9 mouse cellular contexts compared by ENCODE assay signal in the genomic region with DNA sequence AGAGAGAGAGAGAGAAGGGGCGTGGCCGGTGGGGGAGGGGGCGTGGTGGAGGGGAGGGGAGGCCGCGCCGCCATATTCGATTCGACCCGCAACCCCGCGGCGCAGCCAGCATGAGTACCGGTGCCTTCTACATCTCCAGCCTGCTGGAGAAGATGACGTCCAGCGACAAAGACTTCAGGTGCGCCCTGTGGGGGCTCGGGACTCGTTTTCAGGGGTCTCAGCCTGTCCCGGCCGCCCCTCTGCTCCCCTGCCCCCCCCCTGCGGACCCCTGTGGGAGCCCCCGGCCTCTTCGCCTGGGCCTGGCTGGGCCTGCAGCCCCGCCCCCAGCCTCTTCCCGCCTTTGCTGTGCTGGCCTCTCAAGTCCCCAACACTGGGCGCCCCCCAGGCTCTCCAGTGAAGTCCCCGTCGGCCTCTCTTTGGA. TPM values are rescaled to one million over a fixed set of nuclear protein-coding genes. Genes with fewer than 3 reads are reported as not detected.
A peak's percentile ranks its signal among the peaks of the same experiment; 100 is the strongest.
DNase-seq lines count a peak whose midpoint lies in the region; ATAC-seq lines count a peak whose summit lies in the region.
"Had no signal": no experiment of that assay in that cellular context is flagged by ENCODE, and none has a peak within 500 bp of the region (broad histone marks: within the 10 kb centered on the region; RNA-seq: fewer than 3 reads in every experiment).

A gene (plus strand): TSS at position 38 of the 421 bp plus-strand sequence.

- peak within 1 kb of the TSS; percentile 78 for H3K4me3 ChIP-seq in kidney, embryonic 14.5 days (ENCODE audit: low read length)
- H3K4me3 ChIP-seq in heart, embryonic 10.5 days: peak within 1 kb of the TSS; percentile 82
- peak within 1 kb of the TSS; percentile 80 for H3K4me3 ChIP-seq in midbrain, embryonic 11.5 days (ENCODE audit: low read depth, low read length)

- H3K4me2 ChIP-seq in kidney, embryonic 14.5 days (replicated peaks; ENCODE audit: low read depth, low read length): peak within 1 kb of the TSS; percentile 65
- peak within 1 kb of the TSS; percentile 87 for H3K4me2 ChIP-seq in midbrain, embryonic 11.5 days

- peaks cover 20% of the 10 kb centered on the region for H3K4me1 ChIP-seq in kidney, embryonic 14.5 days (ENCODE audit: control insufficient read depth, insufficient read depth, low read length)
- peaks cover 34% of the 10 kb centered on the region for H3K4me1 ChIP-seq in heart, embryonic 10.5 days
- peaks cover 18% of the 10 kb centered on the region for H3K4me1 ChIP-seq in midbrain, embryonic 11.5 days (ENCODE audit: control insufficient read depth, insufficient read depth, low read length)

- no peaks in the 10 kb centered on the region for H3K27me3 ChIP-seq in kidney, embryonic 14.5 days (ENCODE audit: control insufficient read depth, insufficient read depth, low read length)
- no peaks in the 10 kb centered on the region for H3K27me3 ChIP-seq in heart, embryonic 10.5 days (ENCODE audit: insufficient read depth, poor library complexity, severe bottlenecking)
- no peaks in the 10 kb centered on the region for H3K27me3 ChIP-seq in midbrain, embryonic 11.5 days (ENCODE audit: control insufficient read depth, insufficient read depth, low read length)
- H3K27me3 ChIP-seq: Patski had no signal

- H3K9ac ChIP-seq in kidney, embryonic 14.5 days (ENCODE audit: low read depth, low read length): peak within 1 kb of the TSS; percentile 77
- H3K9ac ChIP-seq in midbrain, embryonic 11.5 days (ENCODE audit: low read length): peak within 1 kb of the TSS; percentile 88

- H3K36me3 ChIP-seq in kidney, embryonic 14.5 days (ENCODE audit: control insufficient read depth, insufficient read depth, low read length): peaks cover 10% of the 10 kb centered on the region; the same call in 1 of the 2 replicates
- H3K36me3 ChIP-seq in heart, embryonic 10.5 days: peaks cover 17% of the 10 kb centered on the region
- H3K36me3 ChIP-seq in midbrain, embryonic 11.5 days (ENCODE audit: control insufficient read depth, insufficient read depth, low read length): no peaks in the 10 kb centered on the region

- 3% methylated on average over 11 of the region's 28 CpGs for WGBS in kidney, embryonic 14.5 days
- WGBS in heart, embryonic 10.5 days: 0% methylated on average over 22 of the region's 28 CpGs
- 2% methylated on average over 12 of the region's 28 CpGs for WGBS in midbrain, embryonic 11.5 days

- ATAC-seq in kidney, embryonic 14.5 days (ENCODE audit: low FRiP score, low TSS enrichment): peak; percentile 87
- ATAC-seq in midbrain, embryonic 11.5 days (ENCODE audit: low FRiP score): peak; percentile 90
- ATAC-seq: Patski had no signal

- no peak for DNase-seq in kidney, adult 8-10 months
- peak; percentile 46 to 77 for DNase-seq in adrenal gland, adult (ENCODE audit: inconsistent age in 2 of 2, low spot score in 1 of 2)
- peak; percentile 71 for DNase-seq in embryo, embryonic 11.5 days (ENCODE audit: low read depth, low spot score)
- DNase-seq in heart, embryonic 10.5 days (ENCODE audit: low spot score): peak; percentile 90
- peak; percentile 60 for DNase-seq in kidney, postnatal 14 days
- peak; percentile 98 for DNase-seq in midbrain, embryonic 11.5 days (ENCODE audit: low spot score, missing footprints)
- peak; percentile 86 for DNase-seq in testis, postnatal 10 days (ENCODE audit: low spot score)

- H3K9me3 ChIP-seq in kidney, embryonic 14.5 days (ENCODE audit: control insufficient read depth, low read length): no peaks in the 10 kb centered on the region
- H3K9me3 ChIP-seq in heart, embryonic 10.5 days: no peaks in the 10 kb centered on the region
- no peaks in the 10 kb centered on the region for H3K9me3 ChIP-seq in midbrain, embryonic 11.5 days (ENCODE audit: control insufficient read depth, low read length)

- H3K27ac ChIP-seq in kidney, embryonic 14.5 days (ENCODE audit: low read depth, low read length): peak within 1 kb of the TSS; percentile 65; the same call in 1 of the 2 replicates
- H3K27ac ChIP-seq in heart, embryonic 10.5 days: peak within 1 kb of the TSS; percentile 97
- H3K27ac ChIP-seq in midbrain, embryonic 11.5 days (ENCODE audit: low read depth, low read length): peak within 1 kb of the TSS; percentile 56; the same call in 1 of the 2 replicates

RNA-seq across cellular contexts. Expression of the gene that starts here (rescaled TPM):
- polyA plus RNA-seq in kidney, embryonic 14.5 days (2014; fragmentation: Nextera tagmentation; extraction: Ambion mirVana): 24.0 and 36.1 TPM in 2 replicates
- 60.0 and 73.9 TPM in 2 replicates for polyA plus RNA-seq in heart, embryonic 10.5 days (2016; fragmentation: Nextera tagmentation; extraction: Ambion mirVana)
- polyA plus RNA-seq in midbrain, embryonic 11.5 days (2014; fragmentation: Nextera tagmentation; extraction: Ambion mirVana): 24.6 and 27.5 TPM in 2 replicates

Comparison
In these comparisons a context has a peak if more than half of its experiments do, and no peak if none do; other contexts are left out.
1. DNase-seq: peak in adrenal gland, adult (2 of 2), embryo, embryonic 11.5 days (single experiment), heart, embryonic 10.5 days (single experiment), kidney, postnatal 14 days (single experiment), midbrain, embryonic 11.5 days (single experiment) and testis, postnatal 10 days (single experiment); none in kidney, adult 8-10 months (0 of 2).
2. Peak in every context shown above with its lines, with median percentiles within 50 percentile points of each other: H3K27ac ChIP-seq and H3K4me3 ChIP-seq.